Mouse (Mus musculus) kidney, postnatal 10 days (tissue): ENCODE data around the gene Pcyt1a.
"Not testable (repeated sequence)": the region's sequence is repeated elsewhere in the genome, so short reads cannot be mapped to it uniquely, and the experiment has no call there.

Experiments
- DNase-seq: peaks from one replicate; pipeline ENCODE4 v3.0.0; 2021; ENCODE audit warnings: mixed read lengths

Pcyt1a gene

GRCm38 (mm10) chr16:32479415-32479814 lies 48.7 kb downstream of the Pcyt1a start:
- DNase-seq, result no peak

GRCm38 (mm10) chr16:32484431-32484871 lies 53.7 kb downstream of the Pcyt1a start:
- DNase-seq, result peak; percentile 45

GRCm38 (mm10) chr16:32485209-32485608 lies 54.5 kb downstream of the Pcyt1a start:
- DNase-seq, result no peak

- no peak for DNase-seq
Observed at GRCm38 (mm10) chr16:32486046-32486445, 55.3 kb downstream of the Pcyt1a start.

GRCm38 (mm10) chr16:32487234-32488111 lies 56.8 kb downstream of the Pcyt1a start, which contains the start of gene Slc51a:
Slc51a (minus strand) TSS chr16:32487879.
- peak; percentile 39 for DNase-seq

GRCm38 (mm10) chr16:32488939-32489338 lies 58.2 kb downstream of the Pcyt1a start:
- DNase-seq, result no peak

GRCm38 (mm10) chr16:32494371-32494770 lies 63.6 kb downstream of the Pcyt1a start:
- DNase-seq, result not testable (repeated sequence)

GRCm38 (mm10) chr16:32495965-32496364 lies 65.2 kb downstream of the Pcyt1a start, which contains the start of gene Zdhhc19:
Zdhhc19 (plus strand) TSS chr16:32496265.
- DNase-seq, result no peak

GRCm38 (mm10) chr16:32498996-32499395 lies 68.3 kb downstream of the Pcyt1a start:
- no peak for DNase-seq

- DNase-seq, result peak; percentile 93
Observed at GRCm38 (mm10) chr16:32499430-32500037, 68.8 kb downstream of the Pcyt1a start.

GRCm38 (mm10) chr16:32501459-32501858 lies 70.7 kb downstream of the Pcyt1a start:
- DNase-seq, result no peak

- no peak for DNase-seq
Observed at GRCm38 (mm10) chr16:32502621-32503335, 72.1 kb downstream of the Pcyt1a start.

- no peak for DNase-seq
Observed at GRCm38 (mm10) chr16:32503633-32504032, 72.9 kb downstream of the Pcyt1a start.

- no peak for DNase-seq
Observed at GRCm38 (mm10) chr16:32506298-32506697, 75.6 kb downstream of the Pcyt1a start.

- DNase-seq, result no peak
Observed at GRCm38 (mm10) chr16:32506868-32507267, 76.1 kb downstream of the Pcyt1a start.

GRCm38 (mm10) chr16:32507407-32507806 lies 76.7 kb downstream of the Pcyt1a start:
- DNase-seq, result peak; percentile 72

GRCm38 (mm10) chr16:32508035-32508434 lies 77.3 kb downstream of the Pcyt1a start:
- DNase-seq, result no peak

- DNase-seq, result no peak
Observed at GRCm38 (mm10) chr16:32508506-32509065, 77.9 kb downstream of the Pcyt1a start.

- DNase-seq, result no peak
Observed at GRCm38 (mm10) chr16:32509066-32509942, 78.6 kb downstream of the Pcyt1a start.

- no peak for DNase-seq
Observed at GRCm38 (mm10) chr16:32510399-32511337, 79.9 kb downstream of the Pcyt1a start.

- no peak for DNase-seq
Observed at GRCm38 (mm10) chr16:32511338-32511734, 80.6 kb downstream of the Pcyt1a start.
